Mouse (Mus musculus) fibroblast of lung, adult 2 months (primary cell): ENCODE results near the gene Notch4.

Experiments used
- DNase-seq: peaks from one replicate; pipeline ENCODE4 v3.0.0-alpha.2; 2011; ENCODE audit warnings: low read depth

The Notch4 gene

GRCm38 (mm10) chr17:34626773-34627092 is 62.7 kb downstream of the Notch4 start:
- DNase-seq: no peak

- peak; percentile 69 for DNase-seq
Observed at GRCm38 (mm10) chr17:34627093-34627942, 63.2 kb downstream of the Notch4 start.

- DNase-seq: no peak
Observed at GRCm38 (mm10) chr17:34627943-34628643, 64.0 kb downstream of the Notch4 start, which contains the start of gene Ppt2. TSS of gene Ppt2 (minus strand) at chr17:34628510.

GRCm38 (mm10) chr17:34628644-34628967 is 64.5 kb downstream of the Notch4 start:
- DNase-seq: no peak

GRCm38 (mm10) chr17:34629221-34629751 is 65.2 kb downstream of the Notch4 start, which contains the start of gene Prrt1:
TSS of gene Prrt1 (plus strand) at chr17:34629533.
- no peak for DNase-seq

GRCm38 (mm10) chr17:34629796-34630603 is 65.9 kb downstream of the Notch4 start:
- DNase-seq: no peak

- no peak for DNase-seq
Observed at GRCm38 (mm10) chr17:34630761-34631301, 66.8 kb downstream of the Notch4 start.

- DNase-seq: no peak
Observed at GRCm38 (mm10) chr17:34631647-34632046, 67.6 kb downstream of the Notch4 start.

- peak; percentile 51 for DNase-seq
Observed at GRCm38 (mm10) chr17:34632261-34632691, 68.2 kb downstream of the Notch4 start.

- DNase-seq: no peak
Observed at GRCm38 (mm10) chr17:34635671-34636070, 71.6 kb downstream of the Notch4 start.

- no peak for DNase-seq
Observed at GRCm38 (mm10) chr17:34637459-34637858, 73.4 kb downstream of the Notch4 start.
